Mouse (Mus musculus): ENCODE measurements around the gene Speg. TPM values are rescaled to one million over a fixed set of nuclear protein-coding genes. Genes with fewer than 3 reads are reported as not detected.

Speg gene
- polyA plus RNA-seq, 1 experiment from 2014 or later, result 20.8 TPM

DNA sequence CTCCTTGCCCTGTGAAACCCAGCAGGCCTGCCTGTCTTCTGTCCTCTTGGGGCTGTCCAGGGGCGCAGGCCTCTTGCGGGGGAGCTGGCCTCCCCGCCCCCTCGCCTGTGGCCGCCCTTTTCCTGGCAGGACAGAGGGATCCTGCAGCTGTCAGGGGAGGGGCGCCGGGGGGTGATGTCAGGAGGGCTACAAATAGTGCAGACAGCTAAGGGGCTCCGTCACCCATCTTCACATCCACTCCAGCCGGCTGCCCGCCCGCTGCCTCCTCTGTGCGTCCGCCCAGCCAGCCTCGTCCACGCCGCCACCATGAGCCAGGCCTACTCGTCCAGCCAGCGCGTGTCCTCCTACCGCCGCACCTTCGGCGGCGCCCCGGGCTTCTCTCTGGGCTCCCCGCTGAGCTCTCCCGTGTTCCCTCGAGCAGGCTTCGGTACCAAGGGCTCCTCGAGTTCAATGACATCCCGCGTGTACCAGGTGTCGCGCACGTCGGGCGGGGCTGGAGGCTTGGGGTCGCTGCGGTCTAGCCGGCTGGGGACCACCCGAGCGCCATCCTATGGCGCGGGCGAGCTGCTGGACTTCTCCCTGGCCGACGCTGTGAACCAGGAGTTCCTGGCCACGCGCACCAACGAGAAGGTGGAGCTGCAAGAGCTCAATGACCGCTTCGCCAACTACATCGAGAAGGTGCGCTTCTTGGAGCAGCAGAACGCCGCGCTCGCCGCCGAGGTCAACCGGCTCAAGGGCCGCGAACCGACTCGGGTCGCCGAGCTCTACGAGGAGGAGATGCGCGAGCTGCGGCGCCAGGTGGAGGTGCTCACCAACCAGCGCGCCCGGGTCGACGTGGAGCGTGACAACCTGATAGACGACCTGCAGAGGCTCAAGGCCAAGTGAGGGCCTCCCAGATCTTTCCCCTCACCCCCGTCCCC is 14.7 kb upstream of the Speg start, which contains the start of gene Des:
Gene Des, plus strand, starts transcription at position 218 of the 920 bp plus-strand sequence.
- Histone ChIP-seq H3K9ac (ENCODE audit: low read depth, low read length) (peak within 1 kb of the TSS; percentile 42), H3K27ac (ENCODE audit: low read length) (no peak within 1 kb of the TSS), H3K27me3 (ENCODE audit: control insufficient read depth, insufficient read depth, low read depth, low read length) (peaks cover 32% of the 10 kb centered on the region), H3K9me3 (replicated peaks; ENCODE audit: control insufficient read depth, low read length, poor library complexity, severe bottlenecking) (no peaks in the 10 kb centered on the region), H3K4me1 (ENCODE audit: control insufficient read depth, insufficient read depth, low read length) (peaks cover 4% of the 10 kb centered on the region), H3K36me3 (ENCODE audit: control insufficient read depth, insufficient read depth, low read length) (no peaks in the 10 kb centered on the region), H3K4me2 (ENCODE audit: low read length) (peak within 1 kb of the TSS; percentile 50), H3K4me3 (ENCODE audit: low read depth, low read length) (peak within 1 kb of the TSS; percentile 21)
- under 1% methylated on average over 78 of the region's 80 CpGs for WGBS
- no peak for ATAC-seq

DNA sequence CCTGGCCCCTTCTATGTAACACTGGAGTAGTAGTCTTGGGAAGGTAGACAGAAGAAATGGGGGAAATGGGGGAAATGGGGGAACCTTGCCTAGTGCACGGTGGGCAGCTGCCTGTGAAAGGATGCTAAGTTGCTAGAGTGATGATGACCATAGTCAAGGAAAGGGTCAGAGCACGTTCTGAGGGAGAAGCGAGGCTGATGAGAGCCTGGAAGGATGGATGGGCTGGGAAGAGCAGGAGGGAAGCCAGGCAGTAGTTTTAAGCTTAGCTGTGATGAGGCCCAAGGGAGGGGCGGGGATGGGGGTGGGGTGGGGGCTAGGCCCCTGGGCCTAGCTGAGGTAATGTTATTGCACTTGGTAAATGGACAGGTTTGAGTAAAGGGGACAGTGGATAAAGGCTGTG is 14.0 kb upstream of the Speg start:
- H3K4me1 ChIP-seq (ENCODE audit: control insufficient read depth, insufficient read depth, low read length), result peaks cover 4% of the 10 kb centered on the region
- no peak overlapping the region for H3K4me3 ChIP-seq (ENCODE audit: low read depth, low read length)
- WGBS, result 61% methylated on average over 4 of the region's 4 CpGs
- ATAC-seq, result no peak
- no peaks in the 10 kb centered on the region for H3K9me3 ChIP-seq (replicated peaks; ENCODE audit: control insufficient read depth, low read length, poor library complexity, severe bottlenecking)
- H3K36me3 ChIP-seq (ENCODE audit: control insufficient read depth, insufficient read depth, low read length), result no peaks in the 10 kb centered on the region
- H3K9ac ChIP-seq (ENCODE audit: low read depth, low read length), result no peak overlapping the region
- no peak overlapping the region for H3K4me2 ChIP-seq (ENCODE audit: low read length)
- H3K27me3 ChIP-seq (ENCODE audit: control insufficient read depth, insufficient read depth, low read depth, low read length), result peaks cover 32% of the 10 kb centered on the region
- H3K27ac ChIP-seq (ENCODE audit: low read length), result no peak overlapping the region

DNA sequence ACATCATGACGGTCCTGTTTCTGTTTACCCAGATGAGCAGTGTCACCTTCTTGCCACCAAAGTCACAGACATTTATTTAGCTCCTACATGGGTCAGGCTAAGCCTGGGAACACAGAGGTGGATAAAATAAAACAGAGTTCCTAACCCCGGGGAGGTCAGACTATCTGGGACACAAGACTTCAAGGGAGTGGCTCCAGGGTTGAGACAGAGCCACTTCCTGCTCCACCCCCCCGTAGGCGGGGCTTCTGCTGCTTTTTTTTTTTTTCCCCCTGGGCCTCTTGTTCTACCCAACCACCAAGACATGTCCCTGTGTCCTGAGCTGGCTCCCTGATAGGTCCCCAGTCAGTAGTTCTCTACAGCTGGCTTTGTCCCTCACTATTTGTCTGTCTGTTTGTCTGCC is 13.3 kb upstream of the Speg start:
- H3K9ac ChIP-seq (ENCODE audit: low read depth, low read length), result no peak overlapping the region
- H3K27ac ChIP-seq (ENCODE audit: low read length), result no peak overlapping the region
- H3K4me1 ChIP-seq (ENCODE audit: control insufficient read depth, insufficient read depth, low read length), result peaks cover 4% of the 10 kb centered on the region
- no peaks in the 10 kb centered on the region for H3K9me3 ChIP-seq (replicated peaks; ENCODE audit: control insufficient read depth, low read length, poor library complexity, severe bottlenecking)
- 48% methylated on average over 4 of the region's 4 CpGs for WGBS
- no peaks in the 10 kb centered on the region for H3K36me3 ChIP-seq (ENCODE audit: control insufficient read depth, insufficient read depth, low read length)
- no peak overlapping the region for H3K4me2 ChIP-seq (ENCODE audit: low read length)
- ATAC-seq, result no peak
- H3K4me3 ChIP-seq (ENCODE audit: low read depth, low read length), result no peak overlapping the region
- peaks cover 32% of the 10 kb centered on the region for H3K27me3 ChIP-seq (ENCODE audit: control insufficient read depth, insufficient read depth, low read depth, low read length)

DNA sequence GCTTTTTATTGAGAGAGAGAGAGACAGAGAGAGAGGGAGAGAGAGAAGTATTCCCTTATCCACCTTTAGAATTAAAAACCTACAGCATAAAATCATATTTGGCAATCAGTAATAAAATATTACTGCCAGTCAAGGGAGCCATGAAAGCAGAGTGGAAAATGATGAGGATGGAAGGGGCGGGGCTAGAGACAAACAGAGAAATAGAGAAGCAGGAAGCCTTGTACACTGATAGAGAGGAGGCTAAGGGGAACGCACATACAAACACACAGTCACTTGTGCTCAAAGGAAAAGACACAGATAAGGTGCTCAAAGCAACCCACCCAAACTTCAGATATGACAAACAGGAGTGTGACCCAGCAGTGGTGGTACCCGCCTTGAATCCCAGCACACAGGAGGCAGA is 11.2 kb upstream of the Speg start:
- no peak overlapping the region for H3K27ac ChIP-seq (ENCODE audit: low read length)
- peaks cover 4% of the 10 kb centered on the region for H3K4me1 ChIP-seq (ENCODE audit: control insufficient read depth, insufficient read depth, low read length)
- peaks cover 28% of the 10 kb centered on the region for H3K27me3 ChIP-seq (ENCODE audit: control insufficient read depth, insufficient read depth, low read depth, low read length)
- WGBS, result 89% methylated on average over 3 of the region's 3 CpGs
- H3K4me2 ChIP-seq (ENCODE audit: low read length), result no peak overlapping the region
- no peak overlapping the region for H3K9ac ChIP-seq (ENCODE audit: low read depth, low read length)
- ATAC-seq, result no peak
- H3K4me3 ChIP-seq (ENCODE audit: low read depth, low read length), result no peak overlapping the region
- no peaks in the 10 kb centered on the region for H3K9me3 ChIP-seq (replicated peaks; ENCODE audit: control insufficient read depth, low read length, poor library complexity, severe bottlenecking)
- no peaks in the 10 kb centered on the region for H3K36me3 ChIP-seq (ENCODE audit: control insufficient read depth, insufficient read depth, low read length)

DNA sequence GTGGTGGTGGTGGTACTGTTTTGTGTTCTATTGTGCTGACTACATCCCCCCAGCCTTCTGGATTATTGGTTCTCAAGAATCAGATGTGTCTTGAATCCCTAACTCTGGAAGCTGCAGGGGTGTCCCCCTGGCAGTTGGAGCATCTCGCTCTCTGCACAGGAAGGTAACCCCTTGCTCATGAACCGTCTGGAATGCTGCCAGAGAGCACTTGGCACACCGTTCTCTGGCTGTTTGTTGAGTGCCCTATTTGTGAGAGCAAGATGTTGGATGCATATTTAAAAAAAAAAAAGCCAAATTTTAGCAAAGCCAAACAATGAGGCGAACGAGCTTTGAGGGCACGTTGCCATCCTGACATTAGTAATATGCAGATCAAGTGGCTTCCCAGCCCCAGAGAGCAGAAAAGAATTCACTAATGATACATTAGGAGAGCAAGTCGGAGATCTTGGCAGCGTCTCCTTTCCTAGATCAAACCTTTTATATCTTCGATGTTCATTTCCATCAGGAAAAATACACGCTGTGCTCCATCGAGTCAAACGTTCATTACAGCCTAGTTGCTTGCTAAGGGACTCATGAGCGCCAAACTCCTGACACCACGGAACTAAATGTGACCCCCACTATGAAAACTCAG is 9.5 kb upstream of the Speg start:
- Histone ChIP-seq H3K4me2 (ENCODE audit: low read length) (no peak overlapping the region), H3K27me3 (ENCODE audit: control insufficient read depth, insufficient read depth, low read depth, low read length) (peaks cover 14% of the 10 kb centered on the region), H3K36me3 (ENCODE audit: control insufficient read depth, insufficient read depth, low read length) (no peaks in the 10 kb centered on the region), H3K27ac (ENCODE audit: low read length) (no peak overlapping the region), H3K4me3 (ENCODE audit: low read depth, low read length) (no peak overlapping the region), H3K9me3 (replicated peaks; ENCODE audit: control insufficient read depth, low read length, poor library complexity, severe bottlenecking) (no peaks in the 10 kb centered on the region), H3K9ac (ENCODE audit: low read depth, low read length) (no peak overlapping the region), H3K4me1 (ENCODE audit: control insufficient read depth, insufficient read depth, low read length) (peaks cover 3% of the 10 kb centered on the region; the same call in 1 of the 2 replicates)
- 54% methylated on average over 14 of the region's 14 CpGs for WGBS
- ATAC-seq, result no peak

DNA sequence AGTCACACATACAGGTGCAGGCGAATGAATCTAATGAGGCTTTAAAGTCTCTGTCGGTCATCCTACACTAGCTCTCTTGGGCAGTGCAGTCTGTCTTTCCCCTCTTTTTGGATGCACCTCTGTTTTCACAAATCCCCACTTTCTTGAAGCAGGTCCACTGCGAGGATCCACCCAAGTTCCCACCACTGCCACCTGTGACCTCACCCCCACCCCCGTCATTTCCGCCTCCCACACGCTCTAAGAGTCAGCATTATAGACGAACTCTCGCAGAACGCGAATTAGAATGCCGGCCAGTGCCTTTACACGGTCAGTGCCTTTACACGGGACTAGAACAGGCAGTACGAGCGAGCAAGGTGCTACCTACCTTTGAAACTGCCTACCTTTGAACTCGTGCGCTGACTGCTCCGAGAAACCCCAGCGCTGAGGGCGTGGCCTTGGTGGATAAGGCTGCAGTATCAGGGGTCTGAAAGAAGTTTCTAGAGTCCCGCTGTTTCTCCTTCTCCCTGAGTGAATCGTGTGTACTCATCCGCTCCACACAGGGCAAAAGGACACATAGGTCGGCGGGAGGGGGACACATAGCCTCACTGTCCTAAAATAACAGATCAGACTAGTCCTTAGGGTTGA is 5.6 kb upstream of the Speg start:
- Histone ChIP-seq H3K4me2 (ENCODE audit: low read length) (no peak overlapping the region), H3K4me1 (ENCODE audit: control insufficient read depth, insufficient read depth, low read length) (peaks cover 5% of the 10 kb centered on the region; the same call in 1 of the 2 replicates), H3K9ac (ENCODE audit: low read depth, low read length) (no peak overlapping the region), H3K36me3 (ENCODE audit: control insufficient read depth, insufficient read depth, low read length) (no peaks in the 10 kb centered on the region), H3K27me3 (ENCODE audit: control insufficient read depth, insufficient read depth, low read depth, low read length) (peaks cover under 1% of the 10 kb centered on the region; the same call in 1 of the 2 replicates), H3K27ac (ENCODE audit: low read length) (no peak overlapping the region), H3K9me3 (replicated peaks; ENCODE audit: control insufficient read depth, low read length, poor library complexity, severe bottlenecking) (no peaks in the 10 kb centered on the region), H3K4me3 (ENCODE audit: low read depth, low read length) (no peak overlapping the region)
- WGBS, result 48% methylated on average over 25 of the region's 25 CpGs
- no peak for ATAC-seq

DNA sequence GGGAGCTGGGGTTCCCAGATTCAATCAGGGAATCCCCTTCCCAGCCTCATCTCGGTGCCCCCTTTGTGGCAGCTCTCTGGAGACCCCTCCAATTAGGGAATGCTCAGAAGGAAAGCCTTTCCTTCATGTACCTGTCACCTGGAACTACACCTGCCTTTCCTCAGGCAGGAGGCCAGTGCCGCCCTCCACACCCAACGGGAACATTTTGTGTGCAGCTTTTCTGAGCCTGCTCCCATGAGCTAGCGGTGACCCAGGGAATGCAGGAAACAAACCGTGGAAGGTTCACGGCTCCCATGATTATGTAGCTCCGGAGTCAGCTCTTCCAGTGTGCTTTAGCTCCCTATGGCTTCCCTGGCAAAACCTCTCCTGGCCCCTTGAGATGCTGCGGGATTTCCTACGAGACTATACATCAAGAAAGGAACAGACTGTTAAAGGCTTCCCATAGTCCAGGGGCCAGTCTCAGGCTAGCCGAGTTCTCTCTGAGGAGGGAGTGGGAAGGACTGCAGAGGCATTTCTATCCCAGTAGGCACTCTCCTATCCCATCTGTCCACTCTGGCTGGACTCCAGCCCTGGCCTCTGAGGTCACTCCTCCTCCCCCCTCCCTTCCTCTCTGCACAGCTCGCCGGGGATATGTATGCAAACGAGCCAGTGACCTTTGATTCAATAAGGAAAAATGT is 5.0 kb upstream of the Speg start:
- no peaks in the 10 kb centered on the region for H3K36me3 ChIP-seq (ENCODE audit: control insufficient read depth, insufficient read depth, low read length)
- H3K27ac ChIP-seq (ENCODE audit: low read length), result no peak overlapping the region
- peaks cover 5% of the 10 kb centered on the region for H3K27me3 ChIP-seq (ENCODE audit: control insufficient read depth, insufficient read depth, low read depth, low read length)
- ATAC-seq, result no peak
- H3K4me1 ChIP-seq (ENCODE audit: control insufficient read depth, insufficient read depth, low read length), result peaks cover 9% of the 10 kb centered on the region
- no peak overlapping the region for H3K4me2 ChIP-seq (ENCODE audit: low read length)
- 46% methylated on average over 13 of the region's 13 CpGs for WGBS
- no peak overlapping the region for H3K9ac ChIP-seq (ENCODE audit: low read depth, low read length)
- H3K4me3 ChIP-seq (ENCODE audit: low read depth, low read length), result no peak overlapping the region
- H3K9me3 ChIP-seq (replicated peaks; ENCODE audit: control insufficient read depth, low read length, poor library complexity, severe bottlenecking), result no peaks in the 10 kb centered on the region

DNA sequence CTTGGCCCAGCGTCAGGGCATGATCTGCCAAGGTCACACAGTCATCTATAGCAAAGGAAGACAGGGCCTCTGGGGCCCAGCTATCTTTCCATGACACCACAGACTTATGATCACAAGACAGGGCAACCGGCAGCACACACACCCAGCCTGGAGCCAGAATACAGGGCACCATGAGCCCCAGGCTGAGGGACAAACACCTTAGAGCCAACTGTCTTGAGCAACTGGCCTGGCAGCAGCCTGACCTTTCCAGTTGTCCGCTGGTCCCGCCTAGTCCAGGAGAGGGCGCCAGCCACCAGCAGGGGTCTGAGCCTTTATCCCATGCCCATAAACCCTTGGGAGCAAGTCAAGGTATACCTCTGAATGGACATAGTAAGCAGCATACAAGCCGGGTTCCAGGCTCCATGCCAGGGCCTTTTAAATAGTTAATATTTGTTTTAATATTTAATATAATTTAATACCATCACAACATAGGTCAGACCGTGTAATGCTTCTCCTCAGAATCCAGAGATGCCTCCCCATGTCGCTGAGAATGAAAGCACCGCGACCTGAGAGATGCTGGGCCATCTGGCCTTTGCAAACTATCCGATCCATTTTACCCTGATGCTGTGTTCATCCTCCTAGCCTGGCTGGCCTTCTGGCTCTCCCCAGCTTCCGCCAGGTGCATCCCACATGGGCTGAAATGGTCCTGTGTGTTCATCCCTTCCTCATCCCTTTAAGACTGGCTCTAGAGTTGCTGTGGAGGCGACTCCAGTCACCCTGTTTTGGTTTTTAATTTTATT is 3.6 kb upstream of the Speg start:
- WGBS, result 52% methylated on average over 13 of the region's 13 CpGs
- Histone ChIP-seq H3K4me3 (ENCODE audit: low read depth, low read length) (no peak overlapping the region), H3K9ac (ENCODE audit: low read depth, low read length) (no peak overlapping the region), H3K27ac (ENCODE audit: low read length) (0 out of 2 replicates have a peak overlapping the region, but pooled peaks have one; percentile 4), H3K36me3 (ENCODE audit: control insufficient read depth, insufficient read depth, low read length) (no peaks in the 10 kb centered on the region), H3K9me3 (replicated peaks; ENCODE audit: control insufficient read depth, low read length, poor library complexity, severe bottlenecking) (no peaks in the 10 kb centered on the region), H3K4me2 (ENCODE audit: low read length) (no peak overlapping the region), H3K27me3 (ENCODE audit: control insufficient read depth, insufficient read depth, low read depth, low read length) (peaks cover 11% of the 10 kb centered on the region), H3K4me1 (ENCODE audit: control insufficient read depth, insufficient read depth, low read length) (peaks cover 14% of the 10 kb centered on the region)
- no peak for ATAC-seq
